Mouse (Mus musculus): ENCODE measurements around the gene Incenp.
A peak's percentile ranks its signal among the peaks of the same experiment; 100 is the strongest.
"Not testable (repeated sequence)": the region's sequence is repeated elsewhere in the genome, so short reads cannot be mapped to it uniquely, and the experiment has no call there.

Gene Incenp

DNA sequence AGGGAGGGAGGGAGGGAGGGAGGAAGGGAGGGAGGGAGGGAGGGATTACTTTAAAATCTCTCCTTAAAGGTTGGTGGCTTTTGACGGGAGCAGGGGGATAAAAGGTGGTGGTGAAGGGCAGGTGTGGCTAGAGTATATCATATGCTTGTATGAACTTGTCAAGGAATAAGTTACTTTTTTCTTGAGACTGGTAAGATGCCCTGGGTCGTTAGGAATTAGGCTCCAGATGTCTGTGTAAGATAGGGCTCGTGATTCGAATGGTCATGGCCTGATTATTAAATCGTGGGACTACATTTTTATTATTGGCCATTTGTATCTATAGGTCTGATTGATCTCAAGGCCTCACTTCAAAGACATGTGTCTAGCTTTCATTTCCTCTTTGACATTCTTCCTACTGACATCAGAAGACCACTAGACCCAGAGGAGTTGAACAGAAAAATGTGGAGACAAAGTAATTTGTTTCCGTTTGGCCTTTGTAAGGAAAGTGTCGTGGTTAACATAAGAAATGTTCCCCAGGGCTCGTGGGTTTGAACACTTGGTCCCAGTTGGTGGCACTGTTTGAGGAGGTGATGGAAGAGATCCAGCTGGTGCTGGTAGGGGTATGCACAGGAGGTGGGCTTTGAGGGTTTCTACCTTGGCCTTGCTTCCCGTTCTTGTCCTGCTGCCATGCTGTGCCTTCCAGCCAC is 19.0 kb upstream of the Incenp start:
- DNase-seq = no peak

DNA sequence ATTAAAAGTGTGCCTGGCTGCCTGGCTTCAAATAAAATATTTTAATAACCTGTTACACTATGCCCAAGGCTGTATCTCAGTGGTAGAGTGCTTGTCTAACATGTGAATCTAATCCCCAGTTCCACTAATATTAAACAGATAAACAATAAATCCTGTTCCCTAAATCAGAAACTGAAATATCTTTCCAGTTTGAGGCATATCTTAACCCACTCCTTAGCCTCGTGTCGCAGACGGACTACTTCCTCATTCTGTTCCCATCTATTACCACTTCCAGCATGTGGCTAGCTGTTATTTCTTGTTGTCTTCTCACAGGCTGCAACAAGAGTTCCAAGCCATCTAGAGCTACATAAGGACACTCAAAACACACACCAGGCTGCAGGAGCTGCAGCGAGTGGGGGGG is 18.4 kb upstream of the Incenp start:
- no peak for DNase-seq

DNA sequence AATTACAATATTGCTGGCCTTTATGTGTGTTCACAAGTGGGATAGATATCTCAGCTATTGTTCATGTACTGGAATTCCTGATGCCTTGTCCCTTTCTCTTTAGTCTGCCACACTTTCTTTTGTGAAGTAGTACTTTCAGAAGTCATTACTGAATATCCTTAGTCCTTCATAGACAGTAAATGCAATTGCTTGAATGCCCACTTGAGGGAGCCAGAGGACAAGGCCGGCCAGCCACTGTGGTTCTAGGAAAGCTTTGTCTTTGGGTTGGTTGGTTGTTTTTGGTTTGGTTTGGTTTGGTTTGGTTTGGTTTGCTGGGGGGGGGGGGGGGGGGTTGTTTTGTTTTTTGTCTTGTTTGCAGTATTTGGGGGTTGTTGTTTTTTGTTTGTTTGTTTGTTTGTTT is 16.6 kb upstream of the Incenp start:
- peak; percentile 77 to 81 for DNase-seq

- no peak for DNase-seq
These were observed 15.0 kb upstream of the Incenp start for GRCm38 (mm10) chr19:9914346-9914745.

DNA sequence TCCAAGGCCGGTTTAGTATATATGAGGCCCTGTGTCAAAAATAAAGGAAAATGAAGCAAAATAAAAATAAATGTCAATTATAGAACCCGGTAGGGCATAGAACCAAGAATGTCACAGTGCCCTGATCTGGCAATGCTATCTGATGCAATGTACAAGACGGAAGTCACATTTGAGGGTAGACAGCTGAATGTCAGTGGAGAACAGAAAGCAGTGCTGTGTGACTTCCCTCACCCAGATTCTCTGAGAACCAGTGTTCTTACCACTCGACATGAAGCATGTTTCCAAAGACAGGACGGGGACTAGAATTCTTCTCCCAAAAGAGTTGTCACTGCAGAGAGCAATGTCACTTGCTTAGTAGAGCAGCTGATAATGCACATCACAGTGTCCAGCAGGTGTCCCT is 14.4 kb upstream of the Incenp start:
- no peak for DNase-seq

- DNase-seq = peak in 1 of 2 experiments; percentile 27
These were observed 12.0 kb upstream of the Incenp start for GRCm38 (mm10) chr19:9911314-9911754.

- DNase-seq = no peak
These were observed 10.0 kb upstream of the Incenp start for GRCm38 (mm10) chr19:9909351-9909750.

GRCm38 (mm10) chr19:9900696-9901095 is 1.3 kb upstream of the Incenp start:
- DNase-seq = not testable (repeated sequence)

GRCm38 (mm10) chr19:9899780-9900146 is 412 bp upstream of the Incenp start:
- DNase-seq = no peak

GRCm38 (mm10) chr19:9898339-9899066 is 848 bp downstream of the Incenp start:
- DNase-seq = peak; percentile 13 to 17

DNA sequence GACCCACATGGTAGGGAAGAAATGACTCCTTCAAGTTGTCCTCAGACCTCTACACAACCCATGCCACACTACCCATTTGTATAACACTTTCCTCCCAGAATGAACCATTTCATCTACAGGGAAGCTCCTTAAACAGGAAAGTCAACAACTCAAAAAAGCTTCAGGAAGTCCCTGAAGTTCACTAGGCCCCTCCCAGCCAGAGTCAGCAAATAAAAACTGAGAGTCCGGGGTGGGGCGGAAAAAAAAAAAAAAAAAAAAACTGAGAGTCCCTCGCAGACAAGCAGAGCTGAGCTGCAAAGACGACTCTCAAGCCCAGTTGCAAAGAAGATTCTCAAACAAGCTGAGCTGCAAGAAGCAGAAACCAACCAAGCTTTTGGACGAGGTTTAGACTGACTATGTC is 3.3 kb downstream of the Incenp start:
- no peak for DNase-seq

- no peak for DNase-seq
These were observed 12.6 kb downstream of the Incenp start for GRCm38 (mm10) chr19:9886771-9887170.

DNA sequence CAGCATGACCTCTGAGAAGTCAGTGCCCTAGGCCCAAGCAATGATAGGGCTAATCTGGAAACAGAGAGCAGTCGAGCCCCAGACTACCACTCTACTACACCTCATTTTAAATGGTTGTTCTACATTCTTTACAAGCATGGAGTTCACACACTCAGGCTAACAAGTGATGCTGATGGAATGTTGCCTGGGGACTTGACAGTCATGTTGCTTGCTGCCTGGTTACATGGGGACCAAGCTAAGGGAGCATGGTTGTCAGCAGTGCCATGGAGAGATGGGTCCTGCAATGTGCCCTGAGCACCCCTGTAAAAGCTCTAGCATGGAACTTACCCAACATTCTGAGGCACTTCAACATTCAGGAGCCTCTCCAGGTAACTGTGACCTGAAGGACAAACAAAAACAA is 13.0 kb downstream of the Incenp start:
- no peak for DNase-seq

DNA sequence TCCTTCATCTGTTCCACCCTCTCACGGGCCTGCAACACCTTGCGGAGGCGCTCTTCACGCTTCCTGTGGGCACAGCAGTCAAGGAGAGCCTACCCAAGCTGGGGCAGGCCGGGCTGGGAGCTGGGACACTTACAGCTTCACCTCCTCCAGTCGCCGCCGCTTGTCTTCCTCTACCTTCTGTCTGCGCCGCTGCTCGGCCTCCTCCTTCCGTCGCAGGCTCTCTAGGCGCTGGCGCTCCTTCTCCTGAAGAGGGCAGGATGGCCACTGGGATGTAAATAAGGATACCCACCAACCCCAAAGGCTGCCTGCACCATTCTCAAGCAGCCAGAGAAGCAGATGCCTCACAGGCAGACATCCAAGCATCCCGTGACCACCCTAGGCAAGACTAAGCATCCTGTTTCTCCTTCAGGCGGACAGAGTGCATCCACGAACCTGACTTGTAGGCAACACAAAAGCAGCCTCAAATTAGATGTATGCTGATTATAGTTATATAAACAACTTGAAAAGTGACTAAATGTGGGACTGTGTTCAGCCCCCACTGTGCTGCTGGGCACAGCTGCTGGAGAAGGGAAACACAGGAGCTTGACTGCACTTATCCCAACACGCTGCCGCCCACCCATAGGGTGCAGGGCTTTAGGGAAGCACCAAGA is 21.0 kb downstream of the Incenp start:
- no peak for DNase-seq

DNA sequence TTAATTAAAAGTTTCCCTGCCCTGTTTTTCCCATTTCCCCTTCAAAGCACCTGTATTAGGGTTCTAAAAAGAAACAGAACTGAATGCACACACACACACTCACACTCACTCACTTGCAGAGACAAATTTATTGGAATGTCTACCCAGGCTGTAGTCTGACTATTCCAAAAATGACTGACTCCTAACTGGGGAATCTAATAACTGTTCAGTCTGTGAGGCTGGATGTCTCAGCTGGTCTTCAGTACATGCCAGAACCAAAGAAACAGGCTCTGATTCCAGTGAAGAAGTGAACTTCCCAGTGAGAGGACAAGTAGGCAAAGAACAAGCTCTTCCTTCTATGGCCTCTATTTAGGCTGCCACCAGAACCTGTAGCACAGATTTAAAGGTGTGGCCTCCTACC is 33.9 kb downstream of the Incenp start:
- no peak for DNase-seq

- no peak for DNase-seq
These were observed 34.5 kb downstream of the Incenp start for GRCm38 (mm10) chr19:9864856-9865255.

GRCm38 (mm10) chr19:9860821-9861220 is 38.5 kb downstream of the Incenp start:
- DNase-seq = not testable (repeated sequence)

GRCm38 (mm10) chr19:9849368-9850075 is 49.8 kb downstream of the Incenp start:
- DNase-seq = not testable (repeated sequence)

DNA sequence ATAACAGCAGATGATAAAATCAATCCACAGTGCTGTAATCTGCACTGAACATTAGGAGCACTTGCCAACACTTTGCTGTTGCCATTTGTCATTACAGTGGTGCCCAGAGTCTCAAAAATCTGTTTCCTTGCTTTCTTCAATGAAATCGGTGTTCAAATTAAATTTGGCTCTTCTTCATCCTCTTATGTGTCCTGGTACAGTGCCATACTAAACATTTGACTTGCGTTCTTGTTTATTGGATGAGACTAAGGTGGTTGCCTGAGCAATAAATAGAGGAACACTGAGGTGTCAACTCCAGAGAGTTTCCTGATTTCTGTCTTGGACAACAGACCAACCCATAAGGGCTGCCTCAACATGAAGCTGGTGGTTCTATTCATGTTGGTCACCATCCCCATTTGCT is 52.1 kb downstream of the Incenp start, which contains the start of gene Scgb2a2:
Gene Scgb2a2, plus strand, starts transcription at position 301 of the 400 bp plus-strand sequence.
- no peak for DNase-seq

GRCm38 (mm10) chr19:9837341-9837715 is 62.0 kb downstream of the Incenp start:
- DNase-seq = no peak

DNA sequence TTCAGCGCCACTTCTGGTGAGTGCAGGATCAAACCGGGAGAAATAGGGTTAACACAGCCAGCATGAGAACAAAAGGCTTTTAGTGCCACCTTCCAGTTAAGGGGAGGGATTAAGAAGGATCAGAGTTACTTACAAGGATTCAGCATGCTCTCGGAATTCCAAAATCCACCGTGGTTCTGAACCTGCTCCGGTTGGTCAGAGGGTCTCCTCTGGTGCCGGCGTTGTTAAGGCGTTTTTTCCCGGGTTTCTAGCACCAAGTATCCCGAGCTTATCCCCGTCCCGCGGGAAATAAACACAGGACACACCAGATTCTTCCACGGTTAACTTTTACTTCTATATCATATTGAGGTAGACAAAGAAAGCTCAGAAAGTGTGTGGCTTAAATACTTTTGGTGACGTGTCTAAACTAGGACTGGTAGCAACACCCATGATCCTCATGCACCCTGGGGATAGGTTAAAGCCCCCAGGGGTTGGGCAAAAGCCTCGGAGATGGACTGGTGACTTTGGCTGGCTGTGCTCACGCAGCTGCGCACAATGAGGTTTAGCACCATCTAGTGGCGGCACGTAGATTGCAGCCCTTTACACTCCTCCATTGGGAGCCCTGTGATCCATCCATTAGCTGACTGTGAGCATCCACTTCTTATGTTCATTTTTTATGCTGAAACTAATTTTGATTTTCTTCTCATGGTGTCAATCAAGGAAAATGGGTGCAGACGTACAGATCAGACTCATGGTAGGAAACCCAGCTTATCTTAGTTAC is 62.6 kb downstream of the Incenp start:
- DNase-seq = peak; percentile 43 to 58
